Mouse (Mus musculus) monocyte, adult 2 months (primary cell): ENCODE data around the gene Ubr1.
"Not testable (repeated sequence)": the region's sequence is repeated elsewhere in the genome, so short reads cannot be mapped to it uniquely, and the experiment has no call there.

Source experiments
- DNase-seq, 2 experiments: peaks; one replicate each; pipeline ENCODE4 v3.0.0; 2022; ENCODE audit warnings: low spot score in 2 of 2, low read depth in 1 of 2

Ubr1 gene

GRCm38 (mm10) chr2:120976990-120977925 lies 6.7 kb upstream of the Ubr1 start, which contains the start of gene Tmem62:
TSS of gene Tmem62 (plus strand) at chr2:120977017.
- peak in 1 of 2 experiments; percentile 56 for DNase-seq

- DNase-seq: no peak
These were observed 5.8 kb upstream of the Ubr1 start for GRCm38 (mm10) chr2:120976308-120976707.

DNA sequence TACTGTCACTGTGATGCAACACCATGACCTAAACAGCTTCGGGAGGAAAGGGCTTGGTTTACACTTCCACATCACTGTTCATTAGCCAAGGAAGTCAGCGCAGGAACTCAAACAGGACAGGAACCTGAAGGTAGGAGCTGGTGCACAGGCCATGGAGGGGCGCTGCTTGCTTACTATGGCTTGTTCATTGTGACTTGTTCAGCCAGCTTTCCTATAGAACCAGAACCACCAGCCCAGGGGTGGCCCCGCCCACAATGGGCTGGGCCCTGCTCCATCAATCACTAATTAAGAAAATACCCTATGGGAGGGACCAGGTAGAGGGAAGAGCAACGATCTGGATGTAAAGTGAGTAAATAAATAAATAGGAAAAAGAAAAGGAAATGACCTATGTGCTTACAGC lies 2.4 kb upstream of the Ubr1 start:
- no peak for DNase-seq

- DNase-seq: not testable (repeated sequence)
These were observed 1.7 kb upstream of the Ubr1 start for GRCm38 (mm10) chr2:120972257-120972656.

DNA sequence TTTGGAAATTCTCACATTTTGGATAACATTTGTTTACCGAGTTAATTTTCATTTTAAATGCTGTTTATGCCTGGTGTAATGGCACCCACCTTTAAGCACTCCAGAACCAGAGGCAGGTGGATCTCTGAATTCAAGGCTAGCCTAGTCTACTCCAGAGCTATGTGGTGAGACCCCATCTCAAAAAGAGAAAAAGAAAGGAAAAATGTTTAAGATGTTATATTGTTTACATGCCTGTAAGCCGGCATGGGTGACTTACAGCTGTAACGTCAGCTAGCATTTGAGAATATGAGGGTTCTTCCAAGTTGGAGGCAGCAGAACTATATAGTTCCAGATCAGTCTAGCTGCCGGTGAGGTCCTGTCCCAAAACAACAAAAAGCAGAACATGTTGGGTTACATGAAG lies 1.3 kb upstream of the Ubr1 start:
- no peak for DNase-seq

GRCm38 (mm10) chr2:120970045-120970539 lies 423 bp downstream of the Ubr1 start:
- DNase-seq: no peak

DNA sequence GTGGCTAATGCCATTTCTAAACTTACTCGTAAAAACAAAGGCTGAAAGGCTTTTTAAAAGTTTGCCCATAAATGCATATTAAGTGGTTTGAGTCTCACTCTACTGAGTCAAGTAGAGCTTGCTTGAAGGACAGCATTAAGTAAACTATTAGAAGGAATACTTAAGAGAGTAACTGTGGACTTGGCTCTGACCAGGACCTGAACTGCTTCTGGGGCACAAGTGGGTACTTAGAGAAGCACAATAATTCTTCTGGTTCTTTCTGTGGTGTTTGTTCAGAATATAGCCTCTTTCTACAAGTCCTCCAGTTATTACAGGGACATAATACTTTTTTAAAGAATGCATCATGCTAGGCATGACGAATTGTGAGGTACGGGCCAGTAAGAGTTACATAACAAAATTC lies 5.0 kb downstream of the Ubr1 start:
- no peak for DNase-seq

- no peak for DNase-seq
These were observed 7.4 kb downstream of the Ubr1 start for GRCm38 (mm10) chr2:120963110-120963509.

GRCm38 (mm10) chr2:120960261-120960660 lies 10.3 kb downstream of the Ubr1 start:
- no peak for DNase-seq

- DNase-seq: no peak
These were observed 10.7 kb downstream of the Ubr1 start for GRCm38 (mm10) chr2:120959827-120960226.

DNA sequence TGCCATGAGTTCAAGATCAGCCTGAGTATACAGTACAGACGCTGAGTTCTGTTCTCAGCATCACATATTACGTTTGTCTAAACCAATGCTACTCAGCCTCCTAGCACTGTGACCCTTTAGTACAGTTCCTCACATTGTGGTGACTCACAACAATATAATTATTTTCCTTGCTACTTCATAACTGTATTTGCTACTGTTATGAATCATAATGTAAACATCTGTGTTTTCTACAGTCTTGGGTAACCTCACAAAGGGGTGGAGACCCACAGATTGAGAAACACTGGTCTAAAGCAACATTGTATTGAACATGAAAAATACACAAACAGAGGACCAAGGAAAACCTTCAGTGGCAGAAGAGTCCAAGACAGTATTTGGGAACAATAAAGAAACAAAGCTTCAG lies 11.2 kb downstream of the Ubr1 start:
- DNase-seq: no peak

DNA sequence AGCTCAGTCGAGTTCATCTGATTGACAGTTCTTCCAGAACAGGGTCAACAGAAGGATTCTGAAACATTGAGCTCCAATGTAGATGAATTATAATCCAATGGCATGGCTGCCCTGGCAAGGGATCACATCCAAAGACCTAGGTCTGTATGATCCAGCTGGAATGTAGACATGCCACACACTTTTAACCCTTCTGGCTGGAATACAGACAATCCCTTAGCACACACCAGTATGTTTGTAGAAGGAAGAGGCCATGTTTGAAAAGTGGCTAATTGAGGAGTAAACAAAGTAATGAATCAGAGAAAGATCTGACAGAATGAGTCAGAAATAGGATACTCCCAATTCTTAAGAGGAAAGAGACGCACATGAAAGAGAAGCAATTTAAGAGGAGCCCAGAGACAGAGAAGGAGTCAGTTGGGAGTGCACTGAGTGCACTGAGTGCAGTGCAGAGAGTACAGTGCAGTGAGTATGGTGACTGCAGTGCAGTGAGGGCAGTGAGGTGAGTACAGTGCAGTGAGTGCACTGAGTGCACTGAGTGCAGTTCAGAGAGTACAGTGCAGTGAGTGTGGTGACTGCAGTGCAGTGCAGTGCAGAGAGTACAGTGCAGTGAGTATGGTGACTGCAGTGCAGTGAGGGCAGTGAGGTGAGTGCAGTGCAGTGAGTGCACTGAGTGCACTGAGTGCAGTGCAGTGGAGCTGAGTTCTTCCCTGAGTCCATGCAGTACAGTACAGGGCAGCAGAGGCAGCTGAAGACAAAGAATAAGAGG lies 18.2 kb downstream of the Ubr1 start:
- no peak for DNase-seq

DNA sequence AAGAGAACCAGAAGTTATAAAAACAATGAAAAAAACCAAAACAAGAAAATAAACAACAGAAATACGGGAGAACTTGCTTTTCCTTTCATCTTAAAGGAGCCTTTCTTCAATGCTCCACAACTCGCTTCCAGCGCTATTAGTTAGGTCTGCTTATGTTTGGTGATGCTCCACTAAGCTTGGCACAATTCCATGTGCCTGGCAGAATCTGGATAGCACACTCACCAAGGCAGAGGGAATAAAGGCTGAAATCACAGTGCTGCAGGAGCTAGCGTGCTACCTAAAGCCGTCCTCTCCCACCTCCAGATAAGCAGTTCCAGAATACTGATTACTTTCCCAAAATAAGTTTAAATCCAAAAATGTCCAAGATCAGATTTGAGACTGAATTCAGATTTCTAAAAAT lies 19.3 kb downstream of the Ubr1 start:
- DNase-seq: no peak

GRCm38 (mm10) chr2:120933038-120933437 lies 37.5 kb downstream of the Ubr1 start:
- DNase-seq: no peak

DNA sequence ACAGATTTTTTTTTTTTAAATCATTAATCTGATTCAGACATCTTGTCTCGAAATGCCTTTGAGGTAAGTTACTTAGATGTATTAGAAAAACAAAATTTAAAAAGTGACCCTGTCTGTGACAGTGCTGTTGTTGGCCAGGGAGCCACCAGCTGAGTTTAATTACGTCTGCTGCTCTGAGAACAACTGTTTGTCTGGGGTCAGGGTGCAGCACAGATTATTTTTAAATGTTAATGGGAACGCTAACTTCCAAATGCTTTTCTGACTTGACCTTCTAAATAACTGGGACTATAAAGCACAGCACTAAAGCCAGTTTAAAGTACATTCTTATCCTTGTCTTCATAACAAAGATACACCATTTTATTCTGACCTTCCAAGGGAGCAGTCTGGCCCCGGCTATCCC lies 61.0 kb downstream of the Ubr1 start:
- DNase-seq: no peak

DNA sequence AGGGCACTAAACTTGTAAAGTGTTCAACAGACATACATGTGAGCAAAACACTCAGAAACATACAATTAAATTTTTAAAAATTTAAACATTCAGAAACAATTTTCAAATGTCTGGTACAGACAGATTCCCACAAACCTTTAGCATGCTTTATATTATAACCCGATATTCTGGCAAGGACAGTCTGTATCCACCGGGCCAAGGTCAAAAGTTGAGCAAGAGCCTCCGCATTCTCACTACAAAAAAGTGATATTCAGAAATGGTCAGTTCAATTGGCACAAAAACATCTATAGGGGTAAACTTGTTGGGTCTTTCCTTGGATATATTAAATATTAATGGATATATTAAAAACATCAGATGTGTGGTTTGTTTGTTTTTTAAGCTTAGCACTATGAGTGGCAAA lies 74.2 kb downstream of the Ubr1 start:
- DNase-seq: no peak

DNA sequence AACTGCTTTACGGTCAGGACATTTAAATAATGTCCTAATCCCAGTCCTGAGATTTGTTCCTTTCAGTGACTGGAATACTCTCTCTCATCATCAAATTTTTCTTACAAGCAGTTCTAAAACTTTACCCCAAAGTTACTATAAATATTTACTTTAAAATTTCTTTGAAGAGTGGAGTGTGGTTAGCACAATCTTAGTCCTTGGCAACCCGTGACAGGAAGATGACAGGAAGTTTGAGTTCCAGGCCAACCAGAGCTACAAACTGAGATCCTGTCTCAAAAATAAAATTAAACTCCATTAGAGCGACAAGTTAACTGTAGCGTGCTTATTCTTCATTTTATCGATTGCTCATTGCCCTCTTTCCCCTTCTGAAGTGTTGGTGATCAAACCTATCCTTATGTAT lies 82.9 kb downstream of the Ubr1 start:
- no peak for DNase-seq

DNA sequence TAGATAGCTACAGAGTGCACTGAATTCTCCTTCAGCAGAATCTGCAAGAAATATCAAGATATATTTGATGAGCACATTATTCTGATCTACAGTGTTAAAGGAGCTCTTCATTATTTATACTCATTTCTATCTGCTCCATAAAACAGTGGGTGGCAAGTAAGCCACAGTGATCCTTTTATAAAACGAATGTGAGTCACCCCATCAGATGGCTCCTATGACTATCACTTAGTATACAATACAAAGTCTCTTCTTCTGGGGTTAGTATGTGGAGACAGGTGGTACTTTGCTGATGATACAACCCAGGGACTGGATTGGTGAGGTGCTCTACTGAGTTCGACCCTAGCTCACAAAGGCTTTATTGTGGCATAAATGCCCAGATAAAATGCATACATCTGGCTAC lies 97.3 kb downstream of the Ubr1 start:
- DNase-seq: no peak

- DNase-seq: no peak
These were observed 98.8 kb downstream of the Ubr1 start for GRCm38 (mm10) chr2:120871447-120872336.

DNA sequence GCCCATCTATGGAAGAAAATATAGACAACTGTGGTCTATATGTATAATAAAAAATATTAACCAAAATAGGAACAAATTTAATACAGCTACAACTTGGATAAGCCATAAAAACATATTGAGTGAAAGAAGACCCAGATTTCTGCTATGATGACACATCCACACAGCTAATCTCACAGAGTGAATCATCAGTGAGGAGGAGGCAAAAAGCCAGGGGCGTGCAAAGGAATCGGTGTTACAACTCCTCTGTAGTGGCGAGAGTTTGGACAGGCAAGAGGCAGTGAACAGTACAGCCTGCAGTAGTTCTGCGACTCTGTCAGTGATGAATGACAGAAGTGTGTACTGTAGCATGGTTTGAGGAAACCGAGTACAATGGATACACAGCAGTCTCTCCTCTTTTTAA lies 103.2 kb downstream of the Ubr1 start:
- no peak for DNase-seq

DNA sequence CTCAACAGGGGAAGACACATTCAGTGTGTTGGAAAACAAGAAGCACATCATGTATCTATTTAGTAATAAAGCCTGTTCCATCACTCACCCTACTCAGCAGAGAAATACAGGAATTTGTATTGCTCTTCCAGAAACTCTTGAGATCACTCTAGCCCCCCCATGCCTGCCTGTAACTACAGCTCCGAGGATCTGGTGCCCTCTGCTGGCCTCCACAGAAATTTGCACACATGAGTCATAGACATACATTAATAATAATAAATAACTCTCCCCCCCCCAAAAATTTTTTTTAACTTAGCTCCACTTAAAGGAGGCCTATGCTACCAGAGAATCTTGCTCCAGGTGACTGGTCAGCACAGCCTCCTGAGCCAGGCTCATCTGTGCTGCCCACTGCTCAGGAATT lies 104.0 kb downstream of the Ubr1 start:
- no peak for DNase-seq
